Mouse (Mus musculus): ENCODE results near the gene Acsm2.
"Not testable (repeated sequence)": the region's sequence is repeated elsewhere in the genome, so short reads cannot be mapped to it uniquely, and the experiment has no call there.

The Acsm2 gene

GRCm38 (mm10) chr7:119554040-119554439, at the start of gene Acsm2:
Gene Acsm2, plus strand, starts transcription at chr7:119554340.
- no peak for DNase-seq

GRCm38 (mm10) chr7:119511143-119511542, 43.0 kb upstream of the Acsm2 start:
- DNase-seq = no peak

- DNase-seq = peak; percentile 36
Measured at GRCm38 (mm10) chr7:119513056-119513455, 41.1 kb upstream of the Acsm2 start.

- DNase-seq = no peak
Measured at GRCm38 (mm10) chr7:119515492-119516271, 38.5 kb upstream of the Acsm2 start.

- no peak for DNase-seq
Measured at GRCm38 (mm10) chr7:119516272-119516558, 37.9 kb upstream of the Acsm2 start.

GRCm38 (mm10) chr7:119519163-119519562, 35.0 kb upstream of the Acsm2 start, which contains the start of gene Acsm5:
Gene Acsm5, plus strand, starts transcription at chr7:119519463.
- no peak for DNase-seq

- DNase-seq = peak; percentile 18
Measured at GRCm38 (mm10) chr7:119519654-119520053, 34.5 kb upstream of the Acsm2 start.

- DNase-seq = no peak
Measured at GRCm38 (mm10) chr7:119521816-119522215, 32.3 kb upstream of the Acsm2 start.

GRCm38 (mm10) chr7:119522385-119522784, 31.8 kb upstream of the Acsm2 start:
- no peak for DNase-seq

GRCm38 (mm10) chr7:119523389-119523788, 30.8 kb upstream of the Acsm2 start, which contains the start of gene Pdilt:
Gene Pdilt, minus strand, starts transcription at chr7:119523489.
- no peak for DNase-seq

GRCm38 (mm10) chr7:119525881-119526281, 28.3 kb upstream of the Acsm2 start:
- peak; percentile 20 for DNase-seq

GRCm38 (mm10) chr7:119526486-119526885, 27.7 kb upstream of the Acsm2 start:
- DNase-seq = no peak

- DNase-seq = no peak
Measured at GRCm38 (mm10) chr7:119527135-119527534, 27.0 kb upstream of the Acsm2 start.

- DNase-seq = no peak
Measured at GRCm38 (mm10) chr7:119527548-119527947, 26.6 kb upstream of the Acsm2 start.

GRCm38 (mm10) chr7:119528617-119529016, 25.5 kb upstream of the Acsm2 start:
- no peak for DNase-seq

GRCm38 (mm10) chr7:119532924-119533323, 21.2 kb upstream of the Acsm2 start:
- DNase-seq = no peak

GRCm38 (mm10) chr7:119534389-119534788, 19.8 kb upstream of the Acsm2 start:
- DNase-seq = no peak

GRCm38 (mm10) chr7:119542445-119542844, 11.7 kb upstream of the Acsm2 start:
- DNase-seq = no peak

GRCm38 (mm10) chr7:119545572-119545971, 8.6 kb upstream of the Acsm2 start:
- DNase-seq = no peak

- no peak for DNase-seq
Measured at GRCm38 (mm10) chr7:119550471-119551222, 3.5 kb upstream of the Acsm2 start.

GRCm38 (mm10) chr7:119559789-119560451, 5.8 kb downstream of the Acsm2 start:
- DNase-seq = no peak

GRCm38 (mm10) chr7:119560452-119560835, 6.3 kb downstream of the Acsm2 start:
- DNase-seq = no peak

GRCm38 (mm10) chr7:119561441-119561840, 7.3 kb downstream of the Acsm2 start:
- DNase-seq = no peak

GRCm38 (mm10) chr7:119562476-119562875, 8.3 kb downstream of the Acsm2 start:
- not testable (repeated sequence) for DNase-seq

Measured in cerebellum, adult 11-12 months (tissue).